Mouse (Mus musculus) CH12.LX (cell line): ENCODE measurements around the gene Ube2v1. TPM values are rescaled to one million over a fixed set of nuclear protein-coding genes. Genes with fewer than 3 reads are reported as not detected.

Experiments used
- DNase-seq: peaks from one replicate; pipeline ENCODE4 v3.0.0-alpha.2; 2013; ENCODE audit errors: extremely low read depth
- H3K27ac ChIP-seq: 2 replicates; pipeline ENCODE4 v1.5.1; 2012; ENCODE audit warnings: low read depth, mild to moderate bottlenecking, control low read depth, moderate library complexity; ENCODE audit not compliant: insufficient read depth
- H3K27me3 ChIP-seq: replicated peaks from 2 replicates; pipeline ENCODE3; 2012; ENCODE audit warnings: inconsistent platforms
- H3K36me3 ChIP-seq, 2 experiments: replicated peaks in 1 of 2; 2 replicates each; pipeline versions ENCODE3 to v1.6.1; 2012; ENCODE audit warnings: inconsistent platforms in 1 of 2, low read length in 1 of 2, mild to moderate bottlenecking in 1 of 2, mixed read lengths in 1 of 2, moderate library complexity in 1 of 2; ENCODE audit not compliant: control insufficient read depth in 1 of 2, insufficient read depth in 1 of 2
- H3K4me1 ChIP-seq, 2 experiments: 2 replicates each; pipeline ENCODE4 v1.6.1; 2012; ENCODE audit warnings: inconsistent platforms in 1 of 2, moderate library complexity in 1 of 2; ENCODE audit not compliant: insufficient read depth in 2 of 2, control insufficient read depth in 1 of 2
- H3K4me2 ChIP-seq: 2 replicates; pipeline ENCODE4 v1.6.1; 2012; ENCODE audit warnings: low read depth, mild to moderate bottlenecking, control low read depth; ENCODE audit not compliant: poor library complexity, insufficient read depth, severe bottlenecking
- H3K4me3 ChIP-seq, 3 experiments: fragments of 150-350 bp in 1 of 3; sonication (generic) in 1 of 3; replicated peaks in 1 of 3; 2 replicates each; pipeline versions ENCODE3 to v1.5.1; 2011 to 2012; ENCODE audit warnings: low read depth in 2 of 3, low read length in 2 of 3, mild to moderate bottlenecking in 2 of 3, moderate library complexity in 2 of 3, control low read depth in 1 of 3, improper control_type of control experiment in 1 of 3, inconsistent platforms in 1 of 3, mixed read lengths in 1 of 3; ENCODE audit not compliant: poor library complexity in 1 of 3
- H3K79me2 ChIP-seq: replicated peaks from 2 replicates; pipeline ENCODE4 v1.6.1; 2012; ENCODE audit warnings: mild to moderate bottlenecking, moderate library complexity; ENCODE audit not compliant: control insufficient read depth, poor library complexity, insufficient read depth, severe bottlenecking; ENCODE audit errors: extremely low read depth
- H3K9ac ChIP-seq: 2 replicates; pipeline ENCODE4 v1.6.1; 2012; ENCODE audit warnings: low read depth, mild to moderate bottlenecking, control low read depth, moderate library complexity; ENCODE audit not compliant: insufficient read depth
- H3K9me3 ChIP-seq: replicated peaks from 2 replicates; pipeline ENCODE3; 2012; ENCODE audit warnings: low read length, inconsistent platforms, mixed read lengths
- CHD1 ChIP-seq: IDR thresholded peaks from 2 replicates; pipeline ENCODE4 v1.6.1; 2012; ENCODE audit warnings: low read depth, low read length, improper control_type of control experiment, inconsistent platforms
- CHD2 ChIP-seq: IDR thresholded peaks from 2 replicates; pipeline ENCODE4 v1.6.1; 2011; ENCODE audit warnings: low read length, improper control_type of control experiment
- CTCF ChIP-seq, 2 experiments: IDR thresholded peaks in 1 of 2; conservative IDR thresholded peaks in 1 of 2; 2 replicates each; pipeline ENCODE4 v1.5.1; 2011 to 2012; ENCODE audit warnings: low read depth in 2 of 2, low read length in 2 of 2, improper control_type of control experiment in 1 of 2, inconsistent platforms in 1 of 2, mild to moderate bottlenecking in 1 of 2, moderate library complexity in 1 of 2
- E2F4 ChIP-seq: IDR thresholded peaks from 2 replicates; pipeline ENCODE4 v1.6.1; 2011; ENCODE audit warnings: low read depth, low read length, improper control_type of control experiment; ENCODE audit not compliant: insufficient replicate concordance
- ELF1 ChIP-seq: IDR thresholded peaks from 2 replicates; pipeline ENCODE4 v1.6.1; 2014; ENCODE audit warnings: low read depth, mild to moderate bottlenecking, inconsistent platforms, low read length, improper control_type of control experiment
- EP300 ChIP-seq: IDR thresholded peaks from 2 replicates; pipeline ENCODE4 v1.6.1; 2011; ENCODE audit warnings: low read length, improper control_type of control experiment
- ETS1 ChIP-seq: conservative IDR thresholded peaks from 2 replicates; pipeline ENCODE4 v1.6.1; 2012; ENCODE audit warnings: low read depth, mild to moderate bottlenecking, inconsistent platforms, low read length, improper control_type of control experiment, moderate library complexity
- HCFC1 ChIP-seq: IDR thresholded peaks from 2 replicates; pipeline ENCODE4 v1.6.1; 2012; ENCODE audit warnings: low read depth, mild to moderate bottlenecking, inconsistent platforms, low read length, improper control_type of control experiment
- IRF4 ChIP-seq: IDR thresholded peaks from 2 replicates; pipeline ENCODE4 v1.6.1; 2014; ENCODE audit warnings: low read depth, mild to moderate bottlenecking, inconsistent platforms, low read length, improper control_type of control experiment
- KAT2A ChIP-seq: IDR thresholded peaks from 2 replicates; pipeline ENCODE4 v1.6.1; 2012; ENCODE audit warnings: low read length, improper control_type of control experiment, inconsistent platforms; ENCODE audit not compliant: insufficient replicate concordance
- MAFK ChIP-seq: IDR thresholded peaks from 2 replicates; pipeline ENCODE4 v1.6.1; 2011; ENCODE audit warnings: low read length, improper control_type of control experiment; ENCODE audit not compliant: insufficient replicate concordance
- MAX ChIP-seq: IDR thresholded peaks from 2 replicates; pipeline ENCODE4 v1.6.1; 2011; ENCODE audit warnings: low read length, improper control_type of control experiment
- MEF2A ChIP-seq: IDR thresholded peaks from 2 replicates; pipeline ENCODE4 v1.6.1; 2014; ENCODE audit warnings: low read depth, mild to moderate bottlenecking, inconsistent platforms, low read length, improper control_type of control experiment, borderline replicate concordance
- MXI1 ChIP-seq: IDR thresholded peaks from 2 replicates; pipeline ENCODE4 v1.6.1; 2011; ENCODE audit warnings: mild to moderate bottlenecking, low read depth, low read length, improper control_type of control experiment
- MYC ChIP-seq: IDR thresholded peaks from 2 replicates; pipeline ENCODE4 v1.6.1; 2011; ENCODE audit warnings: low read depth, mild to moderate bottlenecking, improper control_type of control experiment, low read length
- PAX5 ChIP-seq: IDR thresholded peaks from 2 replicates; pipeline ENCODE4 v1.6.1; 2012; ENCODE audit warnings: low read length, inconsistent platforms, mixed read lengths
- POLR2AphosphoS2 ChIP-seq: IDR thresholded peaks from 2 replicates; pipeline ENCODE4 v1.6.1; 2011; ENCODE audit warnings: low read depth, low read length, improper control_type of control experiment
- RAD21 ChIP-seq: IDR thresholded peaks from 2 replicates; pipeline ENCODE4 v1.6.1; 2011; ENCODE audit warnings: low read depth, mild to moderate bottlenecking, low read length, improper control_type of control experiment, moderate library complexity
- RCOR1 ChIP-seq: conservative IDR thresholded peaks from 2 replicates; pipeline ENCODE4 v1.6.1; 2012; ENCODE audit warnings: low read depth, mild to moderate bottlenecking, inconsistent platforms, low read length, improper control_type of control experiment
- SIN3A ChIP-seq: IDR thresholded peaks from 2 replicates; pipeline ENCODE4 v1.6.1; 2012; ENCODE audit warnings: low read length, improper control_type of control experiment, inconsistent platforms
- SMC3 ChIP-seq: IDR thresholded peaks from 2 replicates; pipeline ENCODE4 v1.6.1; 2011; ENCODE audit warnings: low read depth, low read length, improper control_type of control experiment
- TCF12 ChIP-seq: IDR thresholded peaks from 2 replicates; pipeline ENCODE4 v1.6.1; 2014; ENCODE audit warnings: low read depth, mild to moderate bottlenecking, inconsistent platforms, low read length, improper control_type of control experiment
- USF1 ChIP-seq: IDR thresholded peaks from 2 replicates; pipeline ENCODE4 v1.6.1; 2014; ENCODE audit warnings: low read depth, mild to moderate bottlenecking, inconsistent platforms, low read length, improper control_type of control experiment
- USF2 ChIP-seq: conservative IDR thresholded peaks from 2 replicates; pipeline ENCODE4 v1.6.1; 2011; ENCODE audit warnings: low read depth, low read length, improper control_type of control experiment
- ZKSCAN1 ChIP-seq: IDR thresholded peaks from 2 replicates; pipeline ENCODE4 v1.6.1; 2012; ENCODE audit warnings: low read depth, inconsistent platforms, low read length, improper control_type of control experiment, borderline replicate concordance
- ZNF384 ChIP-seq: IDR thresholded peaks from 2 replicates; pipeline ENCODE4 v1.6.1; 2012; ENCODE audit warnings: low read depth, low read length, improper control_type of control experiment, inconsistent platforms
- dilution Hi-C: fragments of 300-500 bp; cut with MboI; formaldehyde crosslinking; loops from 2 replicates; pipeline ENCODE4 v1.14.3; 2020; ENCODE audit warnings: low sequenced_read_pairs; ENCODE audit not compliant: extremely low pct_unique_long_range_greater_than_20kb, extremely low pct_ligation_motif_present
- in situ Hi-C: fragments of 300-500 bp; cut with MboI; formaldehyde crosslinking; loops from 3 replicates; pipeline ENCODE4 v1.14.3; 2019; ENCODE audit warnings: low sequenced_read_pairs, low pct_ligation_motif_present, low pct_unique_long_range_greater_than_20kb, mixed read lengths
- polyA plus RNA-seq: library from polyadenylated mRNA; unstranded; fragments of >175 nt; gene quantifications from 2 replicates; pipeline ENCODE4 v1.2.1, GENCODE M21; 2012; ENCODE audit warnings: low read depth; ENCODE audit not compliant: insufficient read length
- total RNA-seq, 2 experiments: library from RNA; depleted of rRNA; stranded (reverse); fragments of 300-350 nt in 1 of 2; fragments of >200 nt in 1 of 2; gene quantifications; 2 replicates each; pipeline ENCODE4 v1.2.3; 2012 to 2014

Gene Ube2v1
- total and polyA plus RNA-seq, 3 experiments: 92.8 to 184 (median 126) TPM

GRCm38 (mm10) chr2:167606745-167607123 is 25.2 kb downstream of the Ube2v1 start:
- in situ Hi-C loops (no loop called here), dilution Hi-C loops (no loop called here)
- Histone ChIP-seq H3K27me3 (no peaks in the 10 kb centered on the region), H3K9me3 (no peaks in the 10 kb centered on the region), H3K36me3 (peaks cover 32 to 44% of the 10 kb centered on the region in 2 experiments), H3K27ac (no peak overlapping the region), H3K9ac (no peak overlapping the region), H3K4me1 (peaks cover 3 to 32% of the 10 kb centered on the region in 2 experiments; a peak in 3 of 4 replicates), H3K4me3 (no peak overlapping the region), H3K79me2 (no peaks in the 10 kb centered on the region), H3K4me2 (no peak overlapping the region)
- DNase-seq: no peak
- TF ChIP-seq ELF1 (no peak), SMC3 (no peak), E2F4 (no peak), ZNF384 (no peak), RCOR1 (no peak), CTCF (conservative IDR thresholded peaks at IDR 0.05 in 1 of 2, IDR thresholded peaks at IDR 0.05 in 1 of 2; ENCODE audit: low read depth in 2 of 2, low read length in 2 of 2) (no peak), SIN3A (no peak), MAFK (no peak), MEF2A (no peak), CHD1 (no peak), ETS1 (no peak), MAX (no peak)

DNA sequence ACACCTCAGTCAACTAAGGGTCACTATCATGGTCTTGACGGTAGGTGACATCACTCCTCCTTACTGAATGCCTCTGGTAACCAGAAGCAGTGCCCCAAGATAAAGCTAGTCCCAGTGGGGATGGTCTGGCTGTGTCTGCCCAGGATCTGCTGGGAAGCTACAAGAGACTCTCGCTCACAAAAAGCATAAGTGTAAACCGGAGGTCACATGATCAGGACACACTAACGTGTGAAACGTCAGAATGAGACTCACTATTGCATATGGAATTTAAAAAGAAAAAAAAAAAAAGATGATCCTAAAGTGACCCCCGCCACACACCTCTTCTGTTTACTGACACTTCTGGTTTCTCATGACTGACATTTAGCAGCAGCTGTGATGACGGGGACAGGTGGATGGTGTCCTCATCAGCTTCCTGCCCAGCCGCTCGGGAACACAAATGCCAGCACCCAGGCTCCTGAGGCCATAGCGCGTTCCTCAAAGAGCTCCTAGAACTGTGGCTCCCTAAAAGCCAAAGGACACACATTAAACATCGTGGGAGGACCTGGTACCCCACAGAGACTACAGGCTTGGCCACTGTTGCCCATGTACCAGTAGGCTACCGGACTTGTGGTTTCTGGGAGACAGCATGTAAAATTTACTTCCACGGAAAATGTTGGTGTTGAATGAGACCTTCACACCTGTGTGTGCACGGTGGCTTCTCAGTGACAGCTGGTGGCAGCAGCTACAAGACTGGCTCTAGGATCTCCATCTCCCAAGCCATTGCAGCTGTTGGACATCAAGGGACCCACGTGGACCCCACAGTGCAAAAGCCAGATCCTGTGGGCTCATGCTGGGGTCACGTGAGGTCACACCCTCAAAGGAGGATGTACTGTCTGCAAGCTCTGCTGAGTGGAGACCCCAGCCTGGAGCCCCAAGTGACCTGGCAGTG is 25.8 kb downstream of the Ube2v1 start:
- H3K27ac ChIP-seq: no peak overlapping the region
- H3K4me1 ChIP-seq: peaks cover 3 to 32% of the 10 kb centered on the region in 2 experiments; a peak in 3 of 4 replicates
- H3K79me2 ChIP-seq: no peaks in the 10 kb centered on the region
- no peak for DNase-seq
- H3K9ac ChIP-seq: no peak overlapping the region
- in situ Hi-C loops: no loop called here
- H3K4me2 ChIP-seq: no peak overlapping the region
- no peaks in the 10 kb centered on the region for H3K27me3 ChIP-seq
- TF ChIP-seq RAD21 (no peak), IRF4 (no peak), KAT2A (no peak), USF2 (no peak), MYC (no peak), CTCF (conservative IDR thresholded peaks at IDR 0.05 in 1 of 2, IDR thresholded peaks at IDR 0.05 in 1 of 2; ENCODE audit: low read depth in 2 of 2, low read length in 2 of 2) (no peak), TCF12 (no peak), USF1 (no peak), ZKSCAN1 (no peak), HCFC1 (no peak), MXI1 (no peak), MAX (no peak), CHD2 (no peak), PAX5 (no peak), ETS1 (no peak), POLR2AphosphoS2 (no peak), EP300 (no peak)
- TF ChIP-seq, all 38 proteins: peak for 0
- Histone ChIP-seq H3K9me3 (no peaks in the 10 kb centered on the region), H3K36me3 (peaks cover 25 to 38% of the 10 kb centered on the region in 2 experiments), H3K4me3 (no peak overlapping the region)
- dilution Hi-C loops: no loop called here
